22 mouse cellular contexts compared by ENCODE assay signal in genomic region chr1:127083761-127084308, GRCm38 (mm10).
"Had no signal": no experiment of that assay in that cellular context is flagged by ENCODE, and none has a peak within 500 bp of the region (broad histone marks: within the 10 kb centered on the region; RNA-seq: fewer than 3 reads in every experiment).

No protein-coding gene starts in this region.

- H3K36me3 ChIP-seq: liver, embryonic 12.5 days; liver, embryonic 15.5 days; midbrain, embryonic 12.5 days; midbrain, embryonic 15.5 days; neural tube, embryonic 12.5 days; neural tube, embryonic 15.5 days; stomach, embryonic 15.5 days had no signal

- H3K4me3 ChIP-seq: layer of hippocampus, adult 2 months; left cerebral cortex, adult 2 months; liver, embryonic 12.5 days; liver, embryonic 15.5 days; megakaryocyte, embryonic 14.5 days; midbrain, embryonic 12.5 days; midbrain, embryonic 15.5 days; neural tube, embryonic 12.5 days; neural tube, embryonic 15.5 days; stomach, embryonic 15.5 days had no signal

- H3K4me1 ChIP-seq: liver, embryonic 12.5 days; liver, embryonic 15.5 days; midbrain, embryonic 12.5 days; midbrain, embryonic 15.5 days; neural tube, embryonic 12.5 days; neural tube, embryonic 15.5 days; stomach, embryonic 15.5 days had no signal

- DNase-seq: kidney, adult 18-20 months; kidney, adult 9 months; kidney, postnatal 25 days; layer of hippocampus, adult 9-11 months; lung, adult 2 months; lung, postnatal 36 days; right cerebral cortex, adult 18-20 months; right cerebral cortex, postnatal 14 days; right cerebral cortex, postnatal 4 days; thymus, postnatal 25 days had no signal

- ATAC-seq: intestine, embryonic 16.5 days; liver, embryonic 12.5 days; midbrain, embryonic 15.5 days had no signal

- H3K27ac ChIP-seq: kidney, postnatal 0 days; layer of hippocampus, adult 2 months; left cerebral cortex, adult 2 months; liver, embryonic 12.5 days; liver, embryonic 15.5 days; midbrain, embryonic 12.5 days; midbrain, embryonic 15.5 days; neural tube, embryonic 12.5 days; neural tube, embryonic 15.5 days; stomach, embryonic 15.5 days had no signal
